Mouse (Mus musculus): ENCODE measurements at regions not wholly inside any gene's neighbourhood (a gene's known extent, or its start where the extent isn't known, plus 50 kb on each side); places are given as distances from the start of the nearest gene placed in this dataset.

DNA sequence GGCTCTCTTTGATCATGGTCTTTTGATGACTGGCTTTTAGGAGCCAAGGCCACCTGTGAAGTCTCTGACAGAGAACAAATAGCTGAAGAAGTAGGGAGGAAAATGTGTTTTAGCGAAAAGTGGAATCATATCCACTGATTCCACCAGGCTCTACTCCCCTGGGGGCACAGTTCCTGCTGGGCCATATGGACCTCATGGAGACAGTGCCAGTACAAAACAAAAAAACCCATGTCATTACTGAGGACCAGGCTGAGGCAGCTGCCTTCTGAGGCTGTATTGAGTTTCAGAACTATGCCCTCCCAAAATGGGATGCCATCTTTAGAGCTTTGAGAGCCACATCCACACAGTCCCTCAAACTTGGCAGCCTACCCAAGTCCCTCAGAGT lies 256.6 kb downstream of the Icos start:
- no peak for ATAC-seq (replicated peaks; ENCODE audit: low FRiP score, poor library complexity, severe bottlenecking)

DNA sequence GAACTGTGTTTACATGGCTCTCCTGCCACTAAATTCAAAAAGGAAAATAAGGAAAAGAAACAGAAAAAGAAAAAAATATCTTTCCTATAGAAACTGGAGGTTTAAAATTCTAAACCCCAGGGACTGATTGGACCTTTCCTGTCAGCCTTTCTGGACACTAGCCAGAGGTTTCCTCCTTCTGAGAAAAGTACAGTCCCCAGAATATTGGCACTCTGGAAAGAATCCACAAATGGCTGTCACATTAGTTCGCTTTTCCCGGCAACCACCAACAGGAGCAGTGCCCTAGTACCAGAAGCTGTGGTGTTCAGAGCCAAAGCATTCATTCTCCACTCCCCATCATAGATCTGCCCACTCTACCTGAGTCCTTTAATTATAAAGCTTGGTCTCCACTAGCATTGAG lies 258.8 kb downstream of the Icos start:
- no peak for ATAC-seq (replicated peaks; ENCODE audit: low FRiP score, poor library complexity, severe bottlenecking)

DNA sequence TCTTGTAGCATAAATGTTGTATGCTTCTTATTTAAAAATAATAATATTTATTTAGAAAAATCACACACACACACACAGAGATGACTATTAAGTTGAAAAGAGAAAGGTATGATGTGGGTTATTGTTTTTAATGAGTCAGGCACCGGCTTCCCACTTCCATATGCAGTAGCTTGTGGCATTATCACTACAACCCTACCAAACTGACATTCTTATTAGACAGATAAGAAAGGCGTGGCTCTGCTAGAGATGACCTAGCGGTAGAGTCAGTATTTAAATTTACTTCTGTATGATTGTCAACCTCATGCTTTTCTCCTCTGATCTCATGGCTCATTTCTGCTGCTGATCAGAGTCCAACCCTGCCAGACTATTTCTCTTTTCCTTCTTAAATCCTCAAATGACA lies 260.9 kb downstream of the Icos start:
- no peak for ATAC-seq (replicated peaks; ENCODE audit: low FRiP score, poor library complexity, severe bottlenecking)

DNA sequence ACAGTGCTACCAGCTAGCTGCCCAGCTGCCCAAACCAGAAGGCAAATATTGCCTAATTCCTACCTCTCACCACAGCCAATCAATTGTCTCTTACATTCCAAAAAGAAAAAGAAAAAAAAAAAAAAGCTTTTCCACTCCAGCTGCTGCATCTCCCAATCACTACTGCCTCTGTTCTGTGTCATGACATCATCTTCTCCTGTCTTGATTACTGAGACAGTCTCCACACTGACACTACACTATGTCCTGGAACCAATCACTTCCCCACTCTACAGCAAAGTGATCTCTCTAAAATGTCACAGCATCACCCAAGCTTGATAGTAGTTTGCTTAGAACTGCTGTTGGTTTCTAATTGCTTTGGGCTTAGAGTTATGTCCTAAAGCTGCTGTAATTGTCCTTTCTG lies 279.8 kb downstream of the Icos start:
- ATAC-seq (replicated peaks; ENCODE audit: low FRiP score, poor library complexity, severe bottlenecking) = no peak

DNA sequence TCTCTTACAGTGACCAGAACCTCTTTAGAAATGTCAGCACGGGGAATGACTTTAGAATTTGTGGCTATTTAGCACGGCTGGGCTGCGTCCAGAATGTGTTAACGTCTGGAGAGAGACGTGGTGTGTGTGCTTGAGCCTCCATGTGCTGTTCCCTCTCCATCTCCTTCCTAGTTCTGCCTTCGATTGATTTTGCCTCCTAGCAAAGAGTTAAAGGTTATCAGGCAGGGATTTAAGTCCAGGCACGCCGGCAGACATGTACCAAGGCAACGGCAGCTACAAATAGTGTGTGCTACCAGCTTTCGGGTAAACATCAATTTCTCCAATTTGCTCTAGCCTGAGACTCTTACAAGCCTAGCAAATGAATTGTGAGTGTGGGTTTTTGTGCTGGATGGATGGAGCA lies 285.7 kb downstream of the Icos start:
- no peak for ATAC-seq (replicated peaks; ENCODE audit: low FRiP score, poor library complexity, severe bottlenecking)

DNA sequence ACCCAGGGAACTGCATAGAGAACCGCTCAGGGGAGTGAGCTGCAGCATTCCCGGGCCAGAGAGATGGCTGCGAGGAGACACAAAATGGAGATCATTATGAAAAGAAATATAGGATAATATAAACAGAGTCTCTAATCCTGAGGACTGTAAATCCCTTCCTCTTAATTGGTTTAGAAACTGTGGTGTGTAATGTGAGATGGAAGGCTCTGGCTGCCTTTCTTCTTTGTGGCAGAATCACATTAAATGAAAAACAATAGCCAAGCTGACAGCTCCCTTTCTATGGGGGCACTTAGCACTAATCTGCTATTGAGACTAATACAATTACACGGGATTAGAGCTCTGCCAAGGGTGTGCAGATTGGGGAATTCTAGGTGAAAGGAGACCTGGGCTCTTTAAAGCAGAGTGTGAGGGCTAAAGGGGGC lies 288.0 kb downstream of the Icos start:
- ATAC-seq (replicated peaks; ENCODE audit: low FRiP score, poor library complexity, severe bottlenecking) = no peak

DNA sequence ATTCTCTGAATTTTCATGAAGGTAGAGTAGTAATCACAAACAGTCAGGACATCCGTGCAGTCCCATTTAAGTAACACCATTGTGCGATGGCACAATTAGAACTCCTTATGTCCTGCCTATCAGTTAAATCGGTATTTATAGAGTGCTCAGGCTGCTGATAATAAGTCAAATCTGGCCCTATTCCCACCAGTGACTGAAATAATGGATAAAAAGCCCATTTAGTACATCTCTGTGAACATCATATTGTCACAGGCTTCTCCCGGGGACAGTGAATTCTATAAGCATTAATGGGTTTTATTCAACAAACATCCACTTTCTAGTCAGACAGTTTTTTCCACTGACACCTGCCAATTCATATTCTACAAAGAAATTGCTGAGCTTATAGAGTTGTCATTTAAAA lies 296.1 kb downstream of the Icos start:
- no peak for ATAC-seq (replicated peaks; ENCODE audit: low FRiP score, poor library complexity, severe bottlenecking)

DNA sequence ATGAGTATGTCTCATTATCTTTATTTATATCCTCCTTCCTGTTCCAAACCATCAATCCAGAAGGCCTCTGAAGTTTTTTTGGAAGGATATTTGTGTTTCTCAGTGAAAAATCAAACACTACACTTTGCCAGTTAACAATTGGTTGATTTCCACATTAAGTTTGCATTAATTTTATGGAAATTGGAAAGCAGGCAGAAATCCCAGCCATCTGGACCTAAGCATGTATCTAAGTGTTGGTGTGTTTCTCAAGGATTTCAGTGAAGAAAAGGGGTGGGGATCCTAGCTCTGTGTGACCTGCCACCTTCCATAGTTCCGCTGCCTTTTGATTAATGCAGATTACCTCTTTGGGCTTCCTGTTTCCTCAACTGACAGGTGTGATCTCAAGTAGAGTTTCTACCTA lies 296.5 kb downstream of the Icos start:
- ATAC-seq (replicated peaks; ENCODE audit: low FRiP score, poor library complexity, severe bottlenecking) = no peak

DNA sequence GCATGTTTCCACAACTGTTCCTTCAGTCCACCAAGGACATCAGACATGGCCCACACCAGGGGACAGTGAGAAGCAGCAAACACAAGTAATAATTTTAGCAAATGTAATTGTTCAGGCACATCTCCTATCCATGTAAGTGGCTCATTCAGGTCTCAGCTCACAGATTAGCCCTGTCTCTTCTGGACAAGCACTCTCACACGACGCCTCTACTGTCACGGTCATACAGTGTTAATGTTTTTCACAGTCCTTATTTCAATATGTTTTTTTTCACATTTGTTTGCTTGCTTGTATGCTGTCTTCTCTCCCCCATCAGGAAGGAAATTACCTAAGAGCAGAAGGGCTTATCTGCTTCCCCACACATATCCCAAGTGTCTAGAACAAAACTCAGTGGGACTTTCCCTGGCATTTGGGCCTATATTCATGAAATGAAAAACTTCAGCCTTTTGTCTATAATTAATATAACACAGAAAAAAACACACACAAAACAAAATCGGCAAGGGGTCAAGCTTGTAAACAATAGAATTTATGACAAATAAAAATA lies 299.5 kb downstream of the Icos start:
- ATAC-seq (replicated peaks; ENCODE audit: low FRiP score, poor library complexity, severe bottlenecking) = no peak

DNA sequence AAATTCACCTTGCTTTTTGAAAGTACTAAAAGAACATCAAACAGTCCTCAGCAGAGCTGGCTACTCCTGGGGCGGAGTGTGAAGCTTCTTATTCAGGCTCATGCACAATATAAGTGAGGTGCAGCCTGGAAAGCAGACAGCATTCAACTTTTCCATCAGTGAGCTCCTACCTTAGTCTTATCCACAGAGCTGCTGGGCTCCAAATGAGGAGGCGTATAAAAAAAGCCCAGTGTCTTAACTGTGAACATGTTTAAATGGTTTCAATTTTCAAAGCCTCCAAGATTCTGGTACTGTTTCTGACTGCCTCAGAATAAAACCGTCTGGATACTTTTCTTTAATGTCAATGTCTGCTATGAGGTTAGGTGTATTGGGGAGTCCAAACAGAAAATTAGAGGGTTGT lies 310.5 kb downstream of the Icos start:
- no peak for ATAC-seq (replicated peaks; ENCODE audit: low FRiP score, poor library complexity, severe bottlenecking)

DNA sequence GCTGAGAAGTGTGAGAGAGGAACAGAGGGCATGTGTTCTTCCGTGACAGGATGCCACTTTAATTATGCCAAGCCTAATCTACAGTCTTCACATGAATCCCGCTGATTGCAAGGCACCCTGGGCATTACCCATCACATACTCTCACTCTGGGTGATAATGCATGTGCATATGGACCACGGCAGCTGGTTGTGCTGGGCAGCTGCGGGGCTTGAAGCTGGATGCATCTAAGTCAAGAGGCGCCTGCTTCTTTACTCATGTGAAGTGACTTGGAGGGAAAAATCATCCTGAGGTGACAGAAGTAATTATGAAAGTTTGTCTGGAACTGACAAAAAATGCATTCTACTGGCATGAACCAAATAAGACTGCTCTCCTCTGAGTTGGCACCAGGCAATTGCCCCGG lies 311.2 kb downstream of the Icos start:
- no peak for ATAC-seq (replicated peaks; ENCODE audit: low FRiP score, poor library complexity, severe bottlenecking)

DNA sequence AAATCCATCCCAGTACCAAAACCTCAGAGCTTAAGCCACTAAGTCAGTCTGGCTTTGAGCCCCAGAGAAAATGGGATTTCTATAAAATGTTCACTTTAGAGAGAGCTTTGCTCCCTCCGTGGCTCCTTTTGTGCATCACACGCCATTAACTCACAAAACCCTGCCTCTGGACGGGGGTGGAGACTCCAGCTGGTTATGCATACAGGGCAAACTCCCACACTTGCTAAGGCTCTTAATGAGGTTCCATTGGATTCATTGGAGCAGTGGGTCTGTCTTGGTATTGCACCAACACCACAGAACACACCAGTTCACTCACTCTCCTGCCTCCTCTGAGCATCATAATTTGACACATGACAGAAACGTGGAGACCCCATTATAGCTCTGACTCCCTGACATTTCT lies 311.8 kb downstream of the Icos start:
- no peak for ATAC-seq (replicated peaks; ENCODE audit: low FRiP score, poor library complexity, severe bottlenecking)

DNA sequence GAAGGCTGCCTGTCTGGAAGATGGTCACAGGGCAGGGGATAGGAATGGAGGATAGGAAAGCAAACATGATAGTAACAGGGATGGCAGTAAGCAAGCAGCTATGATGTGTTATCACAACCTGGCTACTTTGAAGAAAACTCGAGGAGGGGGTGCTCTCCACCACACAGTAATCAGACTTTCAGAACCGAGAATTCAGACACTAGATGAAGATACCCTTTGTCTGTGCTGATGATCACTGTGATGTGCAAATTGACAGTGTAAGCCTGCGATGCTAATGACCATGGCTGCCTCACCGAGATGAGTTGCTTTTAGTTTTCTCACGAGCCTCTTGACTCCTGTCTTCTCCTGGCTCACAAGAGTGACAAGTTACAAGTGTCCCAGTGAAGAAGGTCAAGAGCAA lies 315.4 kb downstream of the Icos start:
- ATAC-seq (replicated peaks; ENCODE audit: low FRiP score, poor library complexity, severe bottlenecking) = no peak

DNA sequence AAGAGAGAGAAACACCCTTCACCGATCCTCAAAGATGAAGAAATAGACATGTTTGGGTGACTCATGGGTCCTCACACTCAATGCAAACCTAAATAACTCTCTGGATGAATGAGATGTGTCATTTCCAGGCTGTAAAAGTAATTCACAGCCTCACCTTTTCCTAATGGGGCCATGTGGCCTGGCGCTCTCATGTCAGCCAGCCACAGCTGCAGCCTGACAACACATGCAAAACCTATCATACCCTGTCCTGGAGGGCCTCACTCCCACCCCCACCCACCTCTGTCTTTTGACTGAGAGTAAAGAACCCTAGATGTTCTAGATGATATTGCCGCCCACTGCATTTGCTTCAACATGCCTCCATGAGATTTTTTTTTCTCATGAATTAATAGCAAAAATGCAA lies 317.5 kb downstream of the Icos start:
- no peak for ATAC-seq (replicated peaks; ENCODE audit: low FRiP score, poor library complexity, severe bottlenecking)

DNA sequence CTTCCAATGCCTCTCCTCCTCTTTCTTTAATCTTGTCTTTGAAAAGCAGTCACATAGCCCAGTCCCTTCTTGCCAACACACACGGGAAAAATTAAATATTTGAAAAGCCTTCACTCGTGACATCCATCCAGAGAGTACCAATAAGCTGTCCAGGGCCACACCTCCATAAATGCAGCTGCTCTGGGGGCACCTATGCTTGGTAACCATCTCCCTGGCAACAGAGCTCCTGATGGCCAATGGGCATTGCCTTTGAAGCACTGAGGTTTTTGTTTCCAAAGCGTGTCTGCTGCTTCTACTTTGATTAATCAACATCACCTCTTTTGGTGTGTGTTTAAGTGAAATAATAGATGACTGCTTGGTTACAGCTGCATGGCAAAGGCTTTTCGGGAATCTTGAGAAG lies 319.1 kb downstream of the Icos start:
- ATAC-seq (replicated peaks; ENCODE audit: low FRiP score, poor library complexity, severe bottlenecking) = no peak

DNA sequence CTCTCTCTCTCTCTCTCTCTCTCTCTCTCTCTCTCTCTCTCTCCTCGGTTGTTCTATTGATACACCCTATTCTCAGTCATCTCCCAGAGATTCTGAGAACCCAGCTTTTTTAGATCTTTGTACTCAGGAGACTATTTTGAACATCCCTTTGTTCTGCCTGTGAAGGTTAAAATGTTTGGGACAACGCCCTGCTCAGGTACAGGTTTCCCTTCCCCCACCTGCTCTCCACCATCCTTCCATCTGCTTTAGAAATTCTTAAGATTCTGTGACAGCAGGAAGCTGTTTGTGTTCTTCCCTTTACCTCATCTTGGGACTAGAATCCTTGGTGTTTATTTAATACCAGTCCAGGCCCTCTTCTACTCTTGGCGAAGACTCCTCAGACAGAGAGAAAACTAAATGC lies 319.6 kb downstream of the Icos start:
- ATAC-seq (replicated peaks; ENCODE audit: low FRiP score, poor library complexity, severe bottlenecking) = no peak

DNA sequence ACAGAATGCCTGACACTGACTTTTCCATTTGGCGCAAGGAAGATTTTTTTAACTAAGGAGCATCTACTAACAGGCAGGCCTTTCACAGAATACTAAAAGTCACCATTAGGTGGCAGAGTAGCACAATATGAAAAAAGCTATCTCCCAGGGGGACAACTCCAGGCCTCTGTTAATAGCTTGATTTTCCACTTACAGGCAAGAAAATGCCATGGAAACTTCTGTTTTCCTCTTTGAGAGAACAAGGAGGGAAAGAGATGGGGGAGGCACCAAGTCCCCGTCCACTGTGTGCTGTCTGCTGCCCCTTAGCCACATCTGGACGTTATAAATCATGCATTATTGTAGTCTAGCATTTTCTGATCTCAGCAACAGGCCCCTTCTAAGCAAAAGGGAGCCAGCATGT lies 320.3 kb downstream of the Icos start:
- no peak for ATAC-seq (replicated peaks; ENCODE audit: low FRiP score, poor library complexity, severe bottlenecking)

DNA sequence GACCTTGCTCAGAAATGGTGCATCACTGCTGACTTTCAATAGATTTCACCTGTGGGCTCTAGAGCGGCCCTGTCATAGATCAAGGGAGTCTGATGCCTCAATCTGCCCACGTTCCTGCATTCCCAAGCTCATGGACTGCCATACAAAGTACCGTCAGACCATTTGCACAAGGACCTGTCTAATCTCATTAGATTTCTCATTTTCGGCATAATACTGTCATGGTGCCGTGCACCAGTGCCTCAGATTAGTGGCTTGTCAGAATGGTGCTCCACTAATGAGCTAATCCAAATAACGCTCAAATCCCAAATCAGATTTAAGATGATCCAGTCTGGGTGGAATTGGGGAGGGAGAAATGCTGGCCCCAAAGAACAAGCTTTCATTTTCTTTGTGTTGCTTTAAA lies 321.1 kb downstream of the Icos start:
- ATAC-seq (replicated peaks; ENCODE audit: low FRiP score, poor library complexity, severe bottlenecking) = no peak

DNA sequence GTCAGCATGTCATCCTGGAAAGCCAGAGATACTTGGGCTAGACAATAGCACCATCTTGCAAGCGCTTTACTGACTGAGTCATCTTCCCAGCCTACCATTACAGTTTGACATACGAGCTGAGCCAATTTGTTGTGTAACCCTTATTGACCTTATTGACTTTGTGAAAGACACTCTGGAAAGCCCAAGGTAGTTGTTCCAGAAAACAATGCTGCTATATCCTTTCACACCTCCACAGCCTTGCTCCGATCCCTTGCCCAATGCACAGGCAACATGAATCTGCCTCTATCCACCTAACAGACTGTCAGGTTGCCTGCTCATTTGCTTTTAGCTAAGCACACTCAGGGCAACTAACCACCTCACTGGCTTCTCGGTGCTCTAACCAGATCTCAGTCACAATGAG lies 322.8 kb downstream of the Icos start:
- ATAC-seq (replicated peaks; ENCODE audit: low FRiP score, poor library complexity, severe bottlenecking) = no peak

DNA sequence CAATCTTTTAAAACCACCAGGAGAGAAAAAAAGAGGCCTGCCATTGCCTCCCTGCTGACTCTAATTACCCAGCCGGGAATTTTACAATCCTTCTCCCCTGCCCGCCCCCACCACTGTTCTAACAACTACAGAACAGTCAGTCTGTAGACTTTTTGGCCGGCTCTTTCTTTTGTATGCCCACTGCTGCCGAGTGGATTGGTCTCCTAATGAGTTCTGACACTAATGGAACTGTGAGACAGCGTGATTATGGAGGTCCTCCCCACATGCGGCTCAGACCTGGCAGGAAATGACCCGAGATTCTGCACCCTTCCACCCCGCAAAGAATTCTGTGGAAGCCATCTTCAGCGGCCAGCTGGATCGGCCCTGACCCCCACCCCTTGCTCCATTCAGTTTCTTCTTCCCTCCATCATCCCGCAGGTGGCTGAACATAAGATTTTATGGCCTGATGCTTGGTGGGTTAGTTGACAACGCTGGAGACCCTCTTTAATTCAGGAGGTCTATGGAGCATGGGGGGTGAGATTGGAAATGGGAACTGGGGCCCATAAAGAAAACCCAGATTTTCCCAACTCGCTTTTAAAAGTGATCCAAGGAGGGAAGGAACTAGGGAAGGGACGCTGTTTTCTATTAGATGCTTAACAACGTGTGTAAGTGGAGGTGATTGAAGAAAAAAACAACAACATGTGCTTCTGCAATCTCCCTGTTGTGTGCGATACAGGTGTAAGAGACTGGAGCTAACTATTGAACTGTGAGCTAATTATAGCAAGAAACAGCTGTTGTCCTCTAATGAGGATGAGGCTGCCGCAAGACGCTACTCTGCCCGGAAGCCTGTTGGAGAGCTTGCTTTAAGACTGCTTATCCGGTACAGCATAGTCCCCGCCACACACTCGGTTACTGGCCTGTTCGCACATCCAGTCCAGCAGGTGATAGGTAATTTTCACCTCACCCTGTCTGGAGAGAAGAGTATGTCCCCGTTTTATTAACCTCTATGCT lies 323.6 kb downstream of the Icos start:
- ATAC-seq (replicated peaks; ENCODE audit: low FRiP score, poor library complexity, severe bottlenecking) = no peak

DNA sequence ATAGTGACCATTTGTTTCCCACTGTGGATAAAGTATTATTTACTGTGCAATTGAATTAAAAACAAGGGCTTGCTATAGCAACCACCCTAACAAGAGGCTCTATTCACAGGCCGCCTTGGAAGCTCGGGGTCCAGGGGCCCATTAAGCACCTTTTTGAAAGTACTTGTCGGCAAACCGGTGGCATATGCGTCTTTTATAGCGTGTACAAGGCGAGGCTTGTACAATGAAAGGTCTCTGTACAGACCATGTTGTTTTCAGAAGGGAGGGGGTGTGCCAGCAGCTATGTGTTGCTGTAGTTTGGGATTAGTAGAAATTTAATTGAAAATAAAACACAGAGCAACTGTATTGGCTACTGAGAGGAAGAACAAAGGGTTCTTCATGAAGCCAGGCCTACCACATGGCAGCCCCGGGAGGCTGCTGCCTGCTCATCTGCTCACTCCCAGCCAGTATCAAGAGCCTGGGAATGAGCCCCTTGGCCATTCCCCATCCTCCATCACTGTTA lies 324.9 kb downstream of the Icos start:
- no peak for ATAC-seq (replicated peaks; ENCODE audit: low FRiP score, poor library complexity, severe bottlenecking)

DNA sequence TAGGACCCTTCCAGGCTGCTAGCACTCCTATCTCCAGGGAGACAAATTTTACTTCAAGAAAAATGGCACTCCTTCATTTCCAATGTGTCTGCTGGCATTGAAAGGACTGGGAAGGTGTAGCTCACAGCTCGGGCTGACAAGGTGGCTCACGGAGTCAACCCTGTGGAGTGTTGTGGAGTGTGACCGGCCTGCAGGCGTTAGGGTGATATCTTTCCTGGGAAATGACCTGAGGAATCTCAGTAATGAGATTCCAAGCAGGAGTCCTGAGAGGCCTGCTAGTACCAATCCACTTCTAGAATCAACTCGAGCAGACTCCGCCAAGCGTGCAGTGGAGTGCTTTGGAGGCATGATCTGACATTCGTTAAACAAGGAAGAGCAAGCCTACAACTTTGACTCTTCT lies 328.6 kb downstream of the Icos start:
- ATAC-seq (replicated peaks; ENCODE audit: low FRiP score, poor library complexity, severe bottlenecking) = no peak

All from erythroblast, adult 5-6 weeks (primary cell).